Mouse (Mus musculus): ENCODE results near the gene Npepps. TPM values are rescaled to one million over a fixed set of nuclear protein-coding genes. Genes with fewer than 3 reads are reported as not detected.

The Npepps gene
- total and polyA plus RNA-seq, 3 experiments, result 24.1 to 80.1 (median 77.7) TPM

DNA sequence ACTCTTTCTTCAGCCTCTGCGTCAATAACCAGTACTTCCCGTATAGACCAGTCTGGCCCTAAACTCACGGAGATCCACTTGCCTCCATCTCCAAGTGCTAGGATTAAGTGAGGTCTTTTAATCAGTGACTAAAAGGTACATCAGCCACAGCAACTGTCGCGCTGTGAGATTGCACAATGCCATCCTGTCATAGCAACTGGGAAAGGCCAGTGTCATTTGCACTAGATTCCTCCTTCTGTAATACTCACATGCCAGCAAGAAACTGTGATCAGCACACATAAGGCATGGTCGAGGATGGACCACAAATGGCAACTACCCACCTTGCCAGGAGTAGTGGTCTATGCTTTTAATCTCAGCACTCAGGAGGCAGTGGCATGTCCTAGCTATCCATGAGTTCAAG, 80.9 kb downstream of the Npepps start:
- Histone ChIP-seq H3K79me2 (replicated peaks; ENCODE audit: control insufficient read depth, insufficient read depth, low read length) (no peaks in the 10 kb centered on the region), H3K9ac (ENCODE audit: low read depth, low read length) (no peak overlapping the region), H3K4me3 (no peak overlapping the region), H3K27ac (no peak overlapping the region), H3K27me3 (ENCODE audit: control insufficient read depth, insufficient read depth, low read length) (no peaks in the 10 kb centered on the region; the same call in 1 of the 2 replicates), H3K4me1 (ENCODE audit: control insufficient read depth, insufficient read depth, low read length) (no peaks in the 10 kb centered on the region), H3K36me3 (ENCODE audit: control insufficient read depth, insufficient read depth, low read length) (no peaks in the 10 kb centered on the region)
- intact Hi-C loops (cut with DNase I), result loop anchor here (5.0 kb wide), 1 partner anchor 128 kb away; no protein-coding TSS in a partner anchor
- WGBS, result 89% methylated on average over 6 of the region's 6 CpGs
- TF ChIP-seq EP300 (IDR thresholded peaks at IDR 0.05; ENCODE audit: insufficient read depth, low read depth, low read length), result no peak
- TF ChIP-seq CTCF (IDR thresholded peaks at IDR 0.05), result no peak
- TF ChIP-seq POLR2A (IDR thresholded peaks at IDR 0.05; ENCODE audit: insufficient read depth, low read depth, low read length), result no peak
- DNase-seq, result no peak

DNA sequence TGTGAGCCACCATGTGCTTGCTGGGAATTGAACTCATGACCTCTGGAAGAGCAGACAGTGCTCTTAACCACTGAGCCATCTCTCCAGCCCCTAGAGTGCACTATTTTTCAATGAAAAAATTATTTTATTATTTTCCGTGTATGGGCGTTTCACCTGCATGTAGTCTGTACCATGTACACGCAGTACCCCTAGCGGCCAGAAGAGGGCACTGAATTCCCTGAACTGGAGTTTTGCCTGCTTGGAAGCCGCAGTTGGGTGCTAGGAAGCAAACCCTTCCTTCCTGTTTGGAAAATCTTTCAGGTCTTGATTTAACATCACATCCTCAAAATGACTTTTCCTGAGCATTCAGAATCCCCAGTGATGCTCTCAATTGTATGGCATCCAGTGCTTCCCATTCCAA, 81.8 kb downstream of the Npepps start:
- WGBS, result 14% methylated on average over 5 of the region's 5 CpGs
- no peak overlapping the region for H3K9ac ChIP-seq (ENCODE audit: low read depth, low read length)
- no peaks in the 10 kb centered on the region for H3K36me3 ChIP-seq (ENCODE audit: control insufficient read depth, insufficient read depth, low read length)
- H3K27me3 ChIP-seq (ENCODE audit: control insufficient read depth, insufficient read depth, low read length), result no peaks in the 10 kb centered on the region; the same call in 1 of the 2 replicates
- no peak overlapping the region for H3K4me3 ChIP-seq
- peak; percentile 39 to 73 for DNase-seq
- peak; percentile 88 for TF ChIP-seq CTCF (IDR thresholded peaks at IDR 0.05)
- TF ChIP-seq POLR2A (IDR thresholded peaks at IDR 0.05; ENCODE audit: insufficient read depth, low read depth, low read length), result no peak
- no peak for TF ChIP-seq EP300 (IDR thresholded peaks at IDR 0.05; ENCODE audit: insufficient read depth, low read depth, low read length)
- no peaks in the 10 kb centered on the region for H3K4me1 ChIP-seq (ENCODE audit: control insufficient read depth, insufficient read depth, low read length)
- H3K79me2 ChIP-seq (replicated peaks; ENCODE audit: control insufficient read depth, insufficient read depth, low read length), result no peaks in the 10 kb centered on the region
- no peak overlapping the region for H3K27ac ChIP-seq
- intact Hi-C loops (cut with DNase I), result loop anchor here (5.0 kb wide), 1 partner anchor 129 kb away; no protein-coding TSS in a partner anchor

GRCm38 (mm10) chr11:97197021-97197420, 83.4 kb downstream of the Npepps start:
- H3K9ac ChIP-seq (ENCODE audit: low read depth, low read length), result no peak overlapping the region
- no peaks in the 10 kb centered on the region; the same call in 1 of the 2 replicates for H3K27me3 ChIP-seq (ENCODE audit: control insufficient read depth, insufficient read depth, low read length)
- no peaks in the 10 kb centered on the region for H3K4me1 ChIP-seq (ENCODE audit: control insufficient read depth, insufficient read depth, low read length)
- intact Hi-C loops (cut with DNase I), result loop anchor here (5.0 kb wide), 1 partner anchor 130 kb away; no protein-coding TSS in a partner anchor
- no peak overlapping the region for H3K27ac ChIP-seq
- no peaks in the 10 kb centered on the region for H3K36me3 ChIP-seq (ENCODE audit: control insufficient read depth, insufficient read depth, low read length)
- 71% methylated on average over 8 of the region's 8 CpGs for WGBS
- DNase-seq, result no peak
- no peaks in the 10 kb centered on the region for H3K79me2 ChIP-seq (replicated peaks; ENCODE audit: control insufficient read depth, insufficient read depth, low read length)
- H3K4me3 ChIP-seq, result no peak overlapping the region
- TF ChIP-seq EP300 (IDR thresholded peaks at IDR 0.05; ENCODE audit: insufficient read depth, low read depth, low read length) (no peak), CTCF (IDR thresholded peaks at IDR 0.05) (no peak), POLR2A (IDR thresholded peaks at IDR 0.05; ENCODE audit: insufficient read depth, low read depth, low read length) (no peak)

GRCm38 (mm10) chr11:97196541-97196940, 83.9 kb downstream of the Npepps start:
- 72% methylated on average over 12 of the region's 12 CpGs for WGBS
- intact Hi-C loops (cut with DNase I), result loop anchor here (5.0 kb wide), 1 partner anchor 131 kb away; no protein-coding TSS in a partner anchor
- TF ChIP-seq CTCF (IDR thresholded peaks at IDR 0.05) (no peak), POLR2A (IDR thresholded peaks at IDR 0.05; ENCODE audit: insufficient read depth, low read depth, low read length) (no peak), EP300 (IDR thresholded peaks at IDR 0.05; ENCODE audit: insufficient read depth, low read depth, low read length) (no peak)
- Histone ChIP-seq H3K9ac (ENCODE audit: low read depth, low read length) (no peak overlapping the region), H3K79me2 (replicated peaks; ENCODE audit: control insufficient read depth, insufficient read depth, low read length) (no peaks in the 10 kb centered on the region), H3K36me3 (ENCODE audit: control insufficient read depth, insufficient read depth, low read length) (no peaks in the 10 kb centered on the region), H3K27me3 (ENCODE audit: control insufficient read depth, insufficient read depth, low read length) (no peaks in the 10 kb centered on the region; the same call in 1 of the 2 replicates), H3K27ac (no peak overlapping the region), H3K4me1 (ENCODE audit: control insufficient read depth, insufficient read depth, low read length) (no peaks in the 10 kb centered on the region), H3K4me3 (no peak overlapping the region)
- DNase-seq, result no peak

GRCm38 (mm10) chr11:97192621-97192951, 87.9 kb downstream of the Npepps start:
- no peak overlapping the region for H3K4me3 ChIP-seq
- no peaks in the 10 kb centered on the region for H3K79me2 ChIP-seq (replicated peaks; ENCODE audit: control insufficient read depth, insufficient read depth, low read length)
- DNase-seq, result no peak
- no peak overlapping the region for H3K27ac ChIP-seq
- H3K4me1 ChIP-seq (ENCODE audit: control insufficient read depth, insufficient read depth, low read length), result no peaks in the 10 kb centered on the region
- no peaks in the 10 kb centered on the region for H3K36me3 ChIP-seq (ENCODE audit: control insufficient read depth, insufficient read depth, low read length)
- no peaks in the 10 kb centered on the region for H3K27me3 ChIP-seq (ENCODE audit: control insufficient read depth, insufficient read depth, low read length)
- intact Hi-C loops (cut with DNase I), result no loop called here
- no peak overlapping the region for H3K9ac ChIP-seq (ENCODE audit: low read depth, low read length)
- TF ChIP-seq CTCF (IDR thresholded peaks at IDR 0.05) (peak; percentile 21; the same call in 1 of the 2 replicates), EP300 (IDR thresholded peaks at IDR 0.05; ENCODE audit: insufficient read depth, low read depth, low read length) (no peak), POLR2A (IDR thresholded peaks at IDR 0.05; ENCODE audit: insufficient read depth, low read depth, low read length) (no peak)

DNA sequence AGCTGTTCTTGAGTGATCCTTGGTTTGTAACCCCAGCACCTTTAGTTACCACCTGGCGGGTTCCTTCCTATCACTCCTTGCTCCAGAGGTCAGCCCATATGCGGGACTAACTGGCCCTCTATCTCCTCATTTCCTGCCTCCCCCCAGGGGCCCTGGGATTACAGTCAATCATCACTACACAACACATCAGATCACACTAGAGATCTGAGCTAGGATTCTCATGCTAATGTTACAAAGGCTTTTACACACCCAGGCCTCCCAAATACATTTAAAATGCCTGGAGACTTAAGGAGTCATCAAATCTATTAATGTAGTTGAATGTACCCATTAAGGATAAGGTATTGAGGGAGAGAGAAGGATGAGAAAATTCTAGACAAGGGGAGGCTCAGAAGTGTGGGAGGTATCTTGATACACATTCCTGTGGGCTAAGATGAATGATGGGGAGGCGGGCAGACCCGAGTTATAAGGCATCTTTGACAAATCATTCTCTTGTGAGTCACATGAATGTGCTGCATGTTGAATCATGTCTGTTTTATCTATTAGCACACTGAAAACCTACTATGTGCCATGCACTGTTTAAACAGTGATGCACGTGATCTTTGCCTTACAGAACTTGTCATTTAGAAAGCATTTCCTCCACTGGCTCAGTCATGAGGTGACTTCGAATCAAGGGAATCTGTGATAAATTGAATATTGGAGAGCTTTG, 88.4 kb downstream of the Npepps start:
- no peak for TF ChIP-seq CTCF (IDR thresholded peaks at IDR 0.05)
- TF ChIP-seq EP300 (IDR thresholded peaks at IDR 0.05; ENCODE audit: insufficient read depth, low read depth, low read length), result no peak
- TF ChIP-seq POLR2A (IDR thresholded peaks at IDR 0.05; ENCODE audit: insufficient read depth, low read depth, low read length), result no peak
- WGBS, result 61% methylated on average over 6 of the region's 6 CpGs

More for the DNA sequence above, 88.4 kb downstream of the Npepps start:
- no peaks in the 10 kb centered on the region for H3K79me2 ChIP-seq (replicated peaks; ENCODE audit: control insufficient read depth, insufficient read depth, low read length)
- H3K27ac ChIP-seq, result no peak overlapping the region
- DNase-seq, result no peak
- H3K4me1 ChIP-seq (ENCODE audit: control insufficient read depth, insufficient read depth, low read length), result no peaks in the 10 kb centered on the region
- intact Hi-C loops (cut with DNase I), result no loop called here
- H3K36me3 ChIP-seq (ENCODE audit: control insufficient read depth, insufficient read depth, low read length), result no peaks in the 10 kb centered on the region
- H3K27me3 ChIP-seq (ENCODE audit: control insufficient read depth, insufficient read depth, low read length), result no peaks in the 10 kb centered on the region
- no peak overlapping the region for H3K9ac ChIP-seq (ENCODE audit: low read depth, low read length)
- H3K4me3 ChIP-seq, result no peak overlapping the region

All from heart, adult 2 months (tissue).